Mouse (Mus musculus) lung, postnatal 25 days (tissue): ENCODE results near the gene Rae1.

Experiments used
- DNase-seq: peaks from one replicate; pipeline ENCODE4 v3.0.0; 2022; ENCODE audit warnings: low spot score

The Rae1 gene

DNA sequence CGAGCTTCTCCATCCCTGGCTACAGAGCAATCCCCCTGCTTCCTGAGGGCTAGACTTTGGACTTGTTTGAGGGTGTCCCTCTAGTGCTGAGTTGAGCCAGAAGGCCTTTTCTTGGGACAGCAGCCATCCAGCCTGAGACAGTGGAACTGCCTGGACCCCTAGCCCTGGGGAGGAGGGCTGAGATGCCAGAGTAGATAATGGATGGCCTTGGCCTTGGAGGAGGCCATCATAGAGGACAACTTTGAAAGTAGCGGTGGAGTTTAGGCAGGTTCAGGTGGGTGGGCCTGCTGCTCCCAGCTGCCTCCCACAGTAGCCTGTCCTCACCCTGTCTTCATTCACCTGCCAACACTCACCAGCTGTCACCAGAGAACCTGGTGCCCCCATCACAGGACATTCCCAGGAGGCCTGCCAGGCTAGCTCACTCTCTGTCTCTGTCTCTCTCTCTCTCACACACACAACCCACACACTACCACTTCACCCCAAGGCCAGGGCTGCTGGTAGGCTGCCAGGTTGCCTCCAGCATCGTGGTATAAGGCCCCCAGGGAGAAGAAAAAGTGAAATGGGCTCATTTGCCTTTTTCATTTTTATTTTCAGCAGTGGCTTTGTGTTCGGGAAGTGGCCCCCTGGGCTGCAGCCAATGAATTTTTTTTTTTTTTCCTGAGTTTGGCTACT is 28.0 kb downstream of the Rae1 start:
- DNase-seq = no peak

DNA sequence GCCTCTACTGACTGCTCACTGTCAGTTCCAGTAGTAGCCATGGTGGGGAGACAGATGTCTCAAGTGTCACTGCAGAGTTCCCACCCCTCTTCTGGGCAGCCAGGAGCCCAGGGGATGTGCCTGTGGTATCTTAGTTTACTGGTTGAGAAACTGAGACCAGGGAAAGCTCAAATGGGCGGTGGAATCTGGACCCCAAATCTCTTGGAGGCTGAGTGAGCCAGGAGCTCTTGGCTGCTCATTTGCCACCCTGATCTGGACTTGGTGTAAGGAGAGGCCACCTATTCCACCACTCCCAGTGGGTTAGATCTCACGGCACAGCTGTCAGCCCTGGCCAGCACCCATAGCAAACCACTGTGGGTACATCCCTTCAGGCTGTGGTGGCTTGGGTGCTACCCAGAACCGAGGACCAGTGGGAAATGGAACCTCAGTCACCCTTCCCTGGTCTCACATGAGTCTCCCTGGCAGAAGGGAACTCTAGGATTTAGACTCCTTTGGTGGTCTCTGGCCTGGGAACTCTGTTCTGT is 28.7 kb downstream of the Rae1 start:
- DNase-seq = no peak

DNA sequence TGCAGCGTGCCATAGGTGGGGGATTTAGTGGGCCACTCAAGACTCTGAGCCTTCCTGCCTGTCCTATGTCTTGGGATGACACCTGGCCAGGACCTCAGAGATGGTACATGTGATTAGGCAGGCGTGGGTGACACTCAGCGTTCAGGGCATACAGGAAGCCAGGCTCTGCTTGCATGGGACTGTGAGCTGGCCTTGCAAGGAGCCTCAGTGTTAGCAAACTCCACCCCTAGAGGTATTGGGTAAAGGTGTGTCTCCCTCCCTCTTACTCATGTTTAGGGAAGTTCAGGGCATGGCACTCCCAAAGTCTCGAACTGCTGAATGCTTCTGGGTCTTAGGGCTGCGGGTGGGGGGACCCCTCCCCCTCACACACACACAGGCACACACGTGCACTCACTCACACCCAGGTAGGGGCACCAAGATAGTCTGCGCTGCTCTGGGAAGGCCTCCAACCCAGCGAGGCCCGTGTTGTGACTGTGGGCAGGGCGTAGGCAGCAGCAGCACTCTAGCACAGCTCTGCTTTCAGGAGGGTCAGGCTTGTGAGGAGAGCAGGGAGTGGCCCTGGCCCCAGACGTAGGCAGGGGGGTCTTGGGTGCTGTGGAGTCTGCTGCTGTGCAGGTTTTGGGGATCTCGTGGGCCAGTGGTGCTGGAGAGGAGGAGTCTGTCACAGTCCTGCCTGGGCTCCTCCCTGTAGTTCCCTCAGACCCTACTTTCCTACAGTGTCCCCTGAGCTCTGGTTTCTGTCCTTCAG is 30.8 kb downstream of the Rae1 start:
- no peak for DNase-seq

DNA sequence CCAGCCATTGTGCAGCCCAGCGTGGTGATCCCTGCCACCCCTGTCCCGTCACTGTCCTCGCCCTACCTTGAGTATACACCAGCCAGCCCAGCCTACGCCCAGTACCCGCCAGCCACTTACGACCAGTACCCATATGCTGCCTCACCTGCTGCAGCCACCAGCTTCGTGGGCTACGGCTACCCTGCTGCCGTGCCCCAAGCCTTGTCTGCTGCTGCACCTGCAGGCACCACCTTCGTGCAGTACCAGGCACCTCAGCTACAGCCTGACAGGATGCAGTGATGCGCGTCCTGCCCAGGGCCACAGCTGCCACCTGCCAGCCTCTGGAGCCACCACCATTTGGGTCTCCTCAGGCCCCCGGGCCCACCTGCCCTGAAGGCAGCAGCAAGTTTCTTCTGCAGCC is 33.6 kb downstream of the Rae1 start:
- no peak for DNase-seq

DNA sequence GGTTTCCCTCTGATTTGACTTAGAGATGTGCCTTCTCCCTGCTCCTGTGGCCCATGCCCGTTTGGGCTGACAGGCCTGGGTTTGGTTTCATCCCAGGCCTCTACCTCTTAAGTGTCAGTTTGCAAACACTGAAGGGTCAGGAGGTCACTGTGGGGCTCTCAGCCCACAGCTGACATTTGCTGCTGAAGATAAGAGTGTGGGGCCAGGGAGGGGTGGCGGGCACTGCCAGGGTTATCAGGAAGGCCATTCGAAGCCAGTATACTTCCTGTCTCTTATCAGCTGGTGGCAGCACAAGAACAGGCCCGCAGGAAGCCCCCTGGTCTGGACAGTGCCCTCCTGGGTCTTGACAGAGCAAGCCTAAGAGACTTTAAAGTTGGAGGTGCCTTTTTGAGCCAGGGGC is 35.1 kb downstream of the Rae1 start:
- DNase-seq = no peak

DNA sequence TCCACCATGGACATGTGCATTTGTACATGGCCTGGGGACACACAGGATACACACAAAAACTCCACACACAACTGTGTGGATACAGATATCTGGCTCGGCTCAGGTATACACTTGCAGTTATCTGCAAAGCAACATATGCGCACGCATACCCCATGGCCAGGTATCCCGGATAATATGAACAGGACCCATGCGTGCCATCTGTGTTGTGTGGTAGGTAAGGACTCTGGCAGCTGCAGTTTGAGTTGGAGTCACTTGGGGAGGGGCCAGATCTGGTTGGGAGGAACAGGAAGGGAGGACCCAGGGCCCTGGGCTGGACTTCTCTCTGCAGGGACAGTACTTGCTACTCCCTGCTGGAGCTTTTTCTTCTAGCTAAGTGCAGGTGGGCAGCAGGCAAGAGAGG is 35.7 kb downstream of the Rae1 start:
- no peak for DNase-seq

DNA sequence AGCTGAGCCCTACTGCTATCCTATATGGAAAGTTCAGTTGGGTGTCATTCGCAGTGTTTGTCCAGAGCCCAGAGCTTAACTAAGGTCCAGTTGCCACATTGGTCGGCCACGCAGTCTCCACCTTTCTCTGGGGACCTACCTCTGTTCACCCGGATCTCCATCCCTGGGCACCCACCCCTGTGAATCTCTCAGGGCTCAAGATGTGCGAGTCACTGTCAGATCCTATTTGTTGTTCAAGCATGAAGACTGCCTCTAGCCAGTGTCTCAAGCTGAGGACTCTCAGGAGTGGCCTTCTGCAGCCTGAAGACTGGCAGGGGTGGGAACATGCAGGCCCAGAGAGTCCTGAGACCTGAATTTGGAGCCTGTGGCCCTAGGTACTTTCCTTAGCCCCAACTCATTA is 36.1 kb downstream of the Rae1 start:
- DNase-seq = no peak

DNA sequence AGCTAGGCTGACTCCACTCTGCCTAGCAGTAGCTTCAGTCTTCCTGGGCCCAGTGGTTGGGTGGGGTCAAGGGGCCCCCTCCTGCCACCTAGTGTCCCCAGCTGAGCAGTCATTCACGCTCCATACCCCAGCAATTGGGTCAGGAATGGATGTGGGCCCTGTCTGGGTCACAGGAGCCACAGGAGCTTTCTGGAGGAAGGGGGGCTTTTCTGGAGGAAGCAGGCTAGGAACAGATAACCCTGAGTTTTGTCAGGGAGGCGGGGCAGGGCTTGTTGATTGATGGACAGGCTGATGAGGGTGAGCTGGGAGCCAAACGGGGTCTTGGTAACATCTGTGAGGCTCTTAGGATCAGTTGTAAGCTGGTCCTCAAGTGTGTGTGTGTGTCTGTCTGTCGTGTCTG is 36.7 kb downstream of the Rae1 start:
- no peak for DNase-seq

DNA sequence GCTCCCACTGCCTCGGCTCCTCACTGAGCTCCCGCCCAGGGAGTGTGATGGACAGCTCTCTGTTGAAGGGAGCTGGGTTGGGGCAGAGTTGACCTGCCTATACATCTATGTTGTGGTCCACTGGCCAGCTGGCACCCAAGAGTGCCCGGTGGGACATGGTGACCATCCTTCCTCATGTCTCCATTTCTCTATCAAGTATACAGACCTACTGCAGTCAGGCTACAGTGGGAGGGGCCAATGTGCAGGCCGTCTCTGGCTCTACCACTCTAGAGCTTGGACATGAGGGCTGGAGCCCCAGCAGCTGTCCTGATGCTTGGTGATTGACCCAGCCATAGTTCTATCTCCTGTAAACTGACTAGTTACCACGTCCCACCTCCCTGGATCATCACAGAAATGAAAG is 37.4 kb downstream of the Rae1 start:
- no peak for DNase-seq

DNA sequence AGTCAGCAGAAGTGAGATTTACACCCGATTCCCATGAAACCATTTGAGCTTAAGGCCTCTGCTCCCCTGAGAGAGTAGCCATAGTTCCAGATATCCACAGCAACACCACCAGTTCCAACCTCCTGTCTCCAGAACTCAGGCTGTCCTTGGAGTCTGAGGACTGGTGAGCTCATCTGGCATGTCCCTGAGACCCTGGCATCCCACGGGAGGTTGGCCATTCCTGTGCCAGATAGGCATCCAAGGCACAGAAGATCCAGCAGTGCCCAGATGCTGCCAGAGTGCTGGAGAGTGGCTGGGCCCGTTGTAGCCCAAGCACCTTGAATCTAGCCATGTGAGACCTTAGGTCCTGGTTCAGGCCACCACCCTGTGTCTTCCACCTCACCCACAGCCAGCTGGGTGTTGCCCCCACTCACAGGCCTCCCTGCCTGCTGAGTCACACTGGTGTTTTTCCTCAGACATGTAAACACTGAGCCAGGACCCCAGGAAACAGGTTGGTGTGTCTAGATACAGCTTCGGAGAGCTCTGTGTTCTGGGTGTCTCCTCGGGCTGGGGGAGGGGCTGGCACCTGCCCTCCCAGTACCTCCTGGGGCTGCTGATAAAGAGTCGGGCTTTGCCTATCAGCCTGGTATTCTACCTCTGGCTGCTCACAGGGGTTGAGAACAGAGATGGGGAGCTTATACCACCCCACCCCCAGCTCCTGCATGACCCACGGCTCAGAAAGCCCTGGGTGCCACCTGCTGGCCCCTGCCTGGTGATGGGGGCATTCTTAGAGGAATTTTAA is 38.1 kb downstream of the Rae1 start:
- no peak for DNase-seq

DNA sequence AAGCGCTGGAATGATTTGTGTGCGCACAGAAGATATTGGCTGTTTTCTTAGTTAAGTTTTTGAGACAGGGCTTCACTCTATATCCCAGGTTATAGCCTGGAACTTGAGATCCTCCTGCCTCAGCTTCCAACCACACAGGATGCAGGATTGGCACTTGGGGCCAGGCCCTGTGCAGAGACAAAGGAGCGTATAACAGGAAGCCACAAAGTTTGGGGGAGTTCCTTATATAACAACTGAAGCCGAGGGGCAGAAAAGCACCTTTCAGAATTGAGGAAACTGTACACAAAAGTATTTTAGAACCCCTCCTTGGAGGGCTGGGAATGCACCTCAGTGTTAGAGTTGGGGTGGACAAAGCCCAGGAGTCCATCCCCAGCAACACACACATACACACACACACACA is 39.1 kb downstream of the Rae1 start:
- no peak for DNase-seq

DNA sequence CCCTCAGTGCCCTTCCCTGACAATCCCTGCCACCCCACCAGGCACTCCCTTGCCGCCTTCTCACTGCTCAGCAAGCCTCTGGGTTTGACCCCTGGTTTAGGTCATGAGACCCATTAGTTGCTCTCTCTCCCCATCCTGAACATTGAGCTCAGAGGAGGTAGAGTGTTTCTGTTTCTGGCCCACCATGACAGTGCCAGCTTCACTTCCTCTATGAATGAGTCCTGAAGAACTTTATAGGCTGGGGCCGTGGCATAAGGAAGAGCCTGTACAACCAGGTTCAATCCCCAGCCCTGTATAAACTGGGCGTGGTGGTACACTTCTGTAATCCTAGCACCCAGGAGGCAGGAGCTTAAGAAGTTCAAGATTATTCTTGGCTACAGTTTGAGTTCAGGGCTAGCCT is 40.9 kb downstream of the Rae1 start:
- DNase-seq = no peak

DNA sequence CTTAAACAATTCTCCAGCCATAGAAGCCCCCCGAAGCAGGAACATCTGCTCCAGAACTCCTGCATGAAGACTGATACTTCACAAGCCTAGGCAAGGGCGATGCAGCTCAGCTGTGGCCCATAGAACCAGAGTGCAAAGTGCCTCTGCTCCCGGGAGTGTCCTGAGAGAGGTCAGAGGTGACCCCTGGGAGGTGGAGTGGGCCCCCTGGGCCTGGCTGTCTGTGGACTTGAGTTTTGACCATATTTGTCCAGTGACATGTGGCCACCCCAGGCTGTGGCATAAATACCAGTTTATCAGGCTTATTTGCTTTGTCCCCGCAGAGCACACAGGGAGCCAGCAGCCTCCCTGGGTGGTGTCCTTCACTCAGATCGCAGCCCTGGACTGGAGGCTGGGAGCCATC is 41.3 kb downstream of the Rae1 start:
- no peak for DNase-seq

DNA sequence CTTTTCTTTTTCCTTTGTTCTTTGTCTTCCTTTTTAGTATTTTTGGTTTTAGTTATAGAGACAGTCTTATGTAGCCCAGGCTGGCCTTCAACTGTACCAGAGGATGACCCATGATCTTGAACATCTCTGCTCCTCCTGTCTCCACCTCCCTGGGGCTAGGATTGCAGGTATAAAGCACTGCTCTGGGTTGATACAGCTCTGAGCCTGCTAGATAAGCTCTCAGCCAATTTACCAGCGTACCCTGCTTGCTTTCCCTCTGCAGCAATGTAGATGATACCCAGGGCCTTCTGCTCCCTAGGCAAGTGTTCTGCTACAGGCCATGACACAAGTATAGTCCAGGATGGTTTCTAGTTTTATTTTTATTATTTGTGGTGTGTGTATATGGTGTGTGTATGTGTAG is 42.0 kb downstream of the Rae1 start:
- no peak for DNase-seq

DNA sequence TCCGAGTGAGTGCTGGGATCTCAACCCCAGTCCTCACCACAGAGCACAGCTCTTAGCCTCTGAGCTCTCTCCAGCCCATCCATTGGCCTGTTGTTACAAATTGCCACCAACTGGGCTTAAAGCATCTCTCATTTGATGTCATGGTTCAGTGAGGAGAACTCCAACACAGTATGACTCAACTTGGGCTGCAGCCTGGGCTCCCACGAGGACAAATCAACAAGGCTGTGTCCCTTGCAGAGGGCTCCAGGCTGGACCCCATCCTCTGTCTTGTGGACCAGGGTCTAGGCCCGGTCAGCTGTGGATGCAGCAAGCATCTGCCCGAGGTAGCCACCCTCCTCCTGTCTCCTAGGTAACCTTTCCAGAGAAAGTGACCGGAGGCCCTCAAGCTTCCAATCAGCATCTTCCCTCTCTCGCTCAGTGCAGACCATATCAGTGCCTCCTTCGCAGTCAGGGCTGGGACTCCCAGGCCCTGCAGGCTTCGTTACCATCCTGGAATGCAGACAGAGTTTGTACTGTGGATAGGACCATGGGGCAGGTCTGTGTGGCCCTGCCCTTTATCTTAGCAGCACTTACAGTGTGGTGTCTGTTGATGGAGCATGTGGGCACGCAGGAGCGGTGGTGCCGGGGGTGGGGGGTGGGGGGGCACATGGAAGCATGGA is 42.7 kb downstream of the Rae1 start:
- no peak for DNase-seq

DNA sequence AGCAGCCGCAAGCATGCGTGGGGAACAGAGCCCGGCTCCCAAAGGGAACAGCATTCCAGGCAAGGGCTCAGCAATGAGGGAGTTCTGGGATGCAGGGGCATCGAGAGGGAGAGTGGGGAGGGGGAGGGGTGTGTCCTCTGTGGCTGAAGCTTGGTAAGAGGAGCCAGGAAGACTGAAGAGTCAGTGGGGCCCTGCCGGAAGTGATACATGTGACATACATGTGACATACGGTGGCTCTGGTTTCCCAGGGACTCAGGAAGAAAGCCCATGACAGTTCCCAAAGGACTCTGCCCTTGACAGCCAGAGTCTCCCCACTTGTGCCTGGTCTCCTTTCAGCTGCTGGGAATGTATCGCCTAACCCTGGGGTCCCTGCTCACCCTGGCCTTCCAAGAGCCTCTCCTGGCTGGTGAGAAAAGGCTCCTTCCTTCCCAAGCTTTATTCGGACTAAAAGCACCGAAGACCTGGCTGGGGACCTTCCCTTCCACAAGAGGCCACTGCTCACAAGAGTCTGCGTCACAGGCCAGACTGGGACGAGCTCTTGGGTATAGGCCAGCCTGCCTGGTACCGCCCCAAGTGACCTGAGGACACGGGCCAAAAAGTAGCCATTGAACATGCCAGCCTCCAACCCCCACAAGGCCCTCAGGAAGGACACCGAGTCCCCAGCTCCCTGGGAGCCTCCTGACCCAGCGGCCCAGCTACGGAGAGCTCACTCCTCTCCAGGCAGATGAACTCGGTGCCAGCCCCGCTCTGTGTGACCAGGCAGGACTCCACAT is 44.5 kb downstream of the Rae1 start:
- no peak for DNase-seq

DNA sequence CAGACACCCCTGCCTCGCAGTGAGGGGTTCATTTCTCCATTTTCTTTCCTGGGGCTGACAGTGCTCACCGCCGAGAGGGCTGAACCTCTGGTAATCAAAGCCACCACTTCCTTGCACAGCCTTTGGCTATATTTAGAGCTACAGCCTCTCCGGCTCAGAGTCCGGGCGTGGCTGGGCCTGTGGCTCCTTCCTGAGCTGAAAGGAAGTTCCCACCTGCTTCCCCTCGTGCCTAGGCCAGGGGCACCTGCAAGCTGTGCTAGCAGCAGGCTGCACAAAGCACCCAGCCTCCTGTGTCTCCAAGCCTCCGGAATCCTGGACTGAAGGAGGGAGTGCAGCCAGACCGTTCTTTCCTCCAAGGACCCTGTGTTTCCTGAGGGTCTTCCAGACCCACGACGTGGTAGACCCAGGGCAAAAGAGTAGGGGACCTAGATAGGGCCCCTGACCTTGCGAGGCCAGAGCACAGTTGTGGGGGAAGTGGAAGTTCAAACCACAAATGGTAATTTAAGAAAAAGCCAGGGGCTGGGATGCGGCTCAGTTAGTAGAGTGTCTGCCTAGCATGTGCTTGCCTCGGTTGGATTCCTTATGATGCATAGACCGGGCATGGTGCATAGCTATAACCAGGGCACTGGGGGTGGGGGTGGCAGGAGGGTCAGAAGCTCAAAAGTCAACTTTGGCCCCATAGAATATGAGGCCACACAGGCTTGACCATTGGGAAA is 46.8 kb downstream of the Rae1 start:
- peak; percentile 51 for DNase-seq

DNA sequence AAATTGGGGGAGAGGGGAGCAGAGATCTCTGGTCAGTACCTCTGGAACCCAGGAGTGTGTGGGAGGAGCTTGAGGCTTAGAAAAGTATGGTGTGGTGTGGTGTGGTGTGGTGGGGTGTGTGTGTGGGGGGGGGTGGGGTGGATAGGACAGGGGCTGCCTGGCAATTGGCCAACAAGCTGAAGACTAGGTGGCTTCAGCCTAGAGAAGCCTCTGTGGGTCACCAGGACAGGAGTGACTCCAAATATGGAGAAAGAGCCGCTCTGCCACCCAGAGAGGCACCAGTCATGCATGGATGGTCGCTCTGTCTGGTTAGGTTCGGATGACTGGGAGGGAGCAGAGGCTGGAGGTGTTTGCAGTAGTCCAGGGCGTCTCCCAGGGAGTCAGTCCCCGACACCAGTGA is 47.6 kb downstream of the Rae1 start:
- DNase-seq = no peak

DNA sequence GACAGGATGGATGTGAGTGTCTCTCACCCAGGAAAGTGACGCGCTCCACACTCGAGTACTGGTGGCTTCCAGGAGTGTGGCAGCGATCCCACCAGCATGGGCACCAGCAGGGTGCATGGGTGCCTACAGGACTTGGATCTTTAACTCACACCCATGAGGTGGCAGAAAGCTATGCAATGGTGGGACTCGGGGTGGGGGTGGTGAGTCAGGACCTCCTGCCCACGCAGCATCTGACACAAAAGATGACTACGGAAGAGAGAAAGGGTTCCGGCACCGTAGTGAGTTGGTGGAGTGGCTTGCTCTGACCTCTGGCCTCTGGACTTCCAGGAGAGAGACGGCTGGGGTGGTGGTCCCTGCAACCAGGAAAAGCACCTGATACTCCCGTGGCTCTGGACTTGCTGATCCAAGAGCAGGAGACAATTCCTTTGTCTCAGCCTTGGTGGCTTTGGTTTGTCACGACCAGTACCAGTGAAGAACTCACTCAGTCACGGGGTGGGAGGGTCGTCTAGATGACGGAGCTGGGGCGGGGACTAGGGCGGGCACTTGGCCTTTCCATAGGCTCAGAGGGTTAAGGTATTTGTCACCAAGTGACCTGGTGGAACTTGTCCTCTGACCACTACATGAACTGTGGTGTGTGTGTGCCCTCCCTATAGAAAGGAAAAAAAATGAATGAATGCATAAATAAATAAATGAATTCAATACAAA is 48.3 kb downstream of the Rae1 start:
- DNase-seq = no peak

DNA sequence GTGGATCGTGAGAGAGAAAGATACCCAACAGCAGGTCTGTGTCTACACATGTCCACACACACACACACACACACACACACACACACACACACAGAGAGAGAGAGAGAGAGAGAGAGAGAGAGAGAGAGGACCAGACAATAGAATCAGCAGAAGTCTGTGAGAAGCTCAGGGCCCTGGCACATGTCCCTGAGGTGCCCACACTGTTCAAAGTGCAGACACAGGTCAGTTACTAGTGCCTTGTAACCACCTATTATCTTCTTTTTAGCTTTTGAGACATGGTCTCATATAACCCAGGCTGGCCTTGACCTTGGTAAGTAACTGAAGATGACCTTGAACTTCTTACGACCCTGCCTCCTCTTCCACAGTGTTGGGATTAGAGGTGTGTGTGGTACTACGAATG is 49.3 kb downstream of the Rae1 start:
- no peak for DNase-seq
